Mouse (Mus musculus) megakaryocyte, embryonic 14.5 days (primary cell): ENCODE measurements around the gene Cngb1. TPM values are rescaled to one million over a fixed set of nuclear protein-coding genes. Genes with fewer than 3 reads are reported as not detected.
"Not testable (repeated sequence)": the region's sequence is repeated elsewhere in the genome, so short reads cannot be mapped to it uniquely, and the experiment has no call there.

ENCODE experiments used
- H3K27me3 ChIP-seq: replicated peaks from 2 replicates; pipeline ENCODE3; 2012; ENCODE audit warnings: inconsistent platforms
- H3K36me3 ChIP-seq: replicated peaks from 2 replicates; pipeline ENCODE3; 2012; ENCODE audit warnings: low read length, inconsistent platforms, mixed read lengths
- H3K4me1 ChIP-seq: 2 replicates; pipeline ENCODE4 v1.6.1; 2012; ENCODE audit warnings: inconsistent platforms
- H3K4me3 ChIP-seq: replicated peaks from 2 replicates; pipeline ENCODE3; 2012; ENCODE audit warnings: moderate library complexity, mild to moderate bottlenecking, inconsistent platforms
- H3K9me3 ChIP-seq: 2 replicates; pipeline ENCODE4 v1.6.1; 2012; ENCODE audit warnings: inconsistent platforms
- FLI1 ChIP-seq: IDR thresholded peaks from 2 replicates; pipeline ENCODE4 v1.6.1; 2012; ENCODE audit warnings: low read length, inconsistent platforms, mixed read lengths
- GATA1 ChIP-seq: IDR thresholded peaks from 3 replicates; pipeline ENCODE4 v1.6.1; 2012; ENCODE audit warnings: mixed read lengths, low read length, inconsistent platforms, borderline replicate concordance
- polyA plus RNA-seq: library from polyadenylated mRNA; stranded (reverse); fragments of >175 nt; gene quantifications from 2 replicates; pipeline ENCODE4 v1.2.3, GENCODE M21; 2012; ENCODE audit warnings: low replicate concordance; ENCODE audit not compliant: insufficient read depth

The Cngb1 gene
- polyA plus RNA-seq, 1 experiment: 0.34 TPM

- no peak for TF ChIP-seq FLI1
- Histone ChIP-seq H3K9me3 (no peaks in the 10 kb centered on the region), H3K27me3 (peaks cover 39% of the 10 kb centered on the region), H3K4me1 (peaks cover 10% of the 10 kb centered on the region), H3K36me3 (no peaks in the 10 kb centered on the region), H3K4me3 (peak overlapping the region; percentile 86)
These were observed 51.6 kb downstream of the Cngb1 start for GRCm38 (mm10) chr8:95254564-95255434.

DNA sequence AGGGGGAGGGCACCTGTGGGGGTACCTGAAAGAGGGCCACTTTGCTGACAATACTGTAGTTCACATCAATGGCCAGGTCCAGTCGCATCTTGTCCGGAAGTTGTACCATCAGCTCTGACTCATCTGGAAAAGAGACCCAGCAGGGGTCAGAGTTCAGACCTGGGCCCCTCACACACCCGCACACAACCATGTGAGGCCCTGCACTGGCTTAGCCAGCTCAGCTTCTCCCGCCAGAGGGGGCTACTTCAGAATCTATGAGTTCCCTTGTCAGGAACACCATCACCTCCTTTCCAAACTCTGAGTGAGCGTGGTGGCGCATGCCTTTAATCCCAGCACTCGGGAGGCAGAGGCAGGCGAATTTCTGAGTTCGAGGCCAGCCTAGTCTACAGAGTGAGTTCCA, 54.3 kb downstream of the Cngb1 start:
- Histone ChIP-seq H3K27me3 (peaks cover 29% of the 10 kb centered on the region), H3K4me1 (peaks cover 16% of the 10 kb centered on the region), H3K4me3 (no peak overlapping the region), H3K36me3 (no peaks in the 10 kb centered on the region), H3K9me3 (no peaks in the 10 kb centered on the region)
- no peak for TF ChIP-seq GATA1
- TF ChIP-seq FLI1: no peak

GRCm38 (mm10) chr8:95249847-95250246, 56.5 kb downstream of the Cngb1 start:
- peaks cover 22% of the 10 kb centered on the region for H3K4me1 ChIP-seq
- H3K36me3 ChIP-seq: no peaks in the 10 kb centered on the region
- no peaks in the 10 kb centered on the region for H3K9me3 ChIP-seq
- H3K27me3 ChIP-seq: peaks cover 26% of the 10 kb centered on the region
- TF ChIP-seq GATA1 (no peak), FLI1 (no peak)
- no peak overlapping the region for H3K4me3 ChIP-seq

GRCm38 (mm10) chr8:95247277-95247676, 59.1 kb downstream of the Cngb1 start:
- Histone ChIP-seq H3K9me3 (no peaks in the 10 kb centered on the region), H3K4me1 (peaks cover 23% of the 10 kb centered on the region), H3K36me3 (no peaks in the 10 kb centered on the region), H3K4me3 (no peak overlapping the region), H3K27me3 (peaks cover 23% of the 10 kb centered on the region)
- no peak for TF ChIP-seq GATA1
- no peak for TF ChIP-seq FLI1

DNA sequence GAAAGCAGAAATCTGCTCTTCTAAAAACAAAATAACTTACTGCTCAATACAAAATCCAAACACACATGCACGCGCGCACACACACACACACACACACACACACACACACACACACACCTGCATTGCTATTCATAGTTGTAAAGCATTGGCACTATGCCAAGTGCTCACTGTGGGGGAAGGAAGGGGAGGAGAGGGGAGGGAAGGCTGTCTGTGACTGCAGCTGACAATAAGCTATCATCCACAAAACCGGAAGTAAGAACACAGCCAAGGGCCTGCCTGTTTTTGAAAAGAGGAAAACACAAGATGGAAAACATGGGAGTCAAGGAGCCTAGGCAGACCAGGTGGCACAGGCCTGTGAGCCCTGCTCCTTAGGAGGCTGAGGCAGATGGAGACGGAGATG, 61.2 kb downstream of the Cngb1 start:
- H3K9me3 ChIP-seq: no peaks in the 10 kb centered on the region
- H3K36me3 ChIP-seq: no peaks in the 10 kb centered on the region
- peaks cover 25% of the 10 kb centered on the region for H3K4me1 ChIP-seq
- TF ChIP-seq GATA1 (no peak), FLI1 (no peak)
- peaks cover 31% of the 10 kb centered on the region for H3K27me3 ChIP-seq
- H3K4me3 ChIP-seq: no peak overlapping the region

DNA sequence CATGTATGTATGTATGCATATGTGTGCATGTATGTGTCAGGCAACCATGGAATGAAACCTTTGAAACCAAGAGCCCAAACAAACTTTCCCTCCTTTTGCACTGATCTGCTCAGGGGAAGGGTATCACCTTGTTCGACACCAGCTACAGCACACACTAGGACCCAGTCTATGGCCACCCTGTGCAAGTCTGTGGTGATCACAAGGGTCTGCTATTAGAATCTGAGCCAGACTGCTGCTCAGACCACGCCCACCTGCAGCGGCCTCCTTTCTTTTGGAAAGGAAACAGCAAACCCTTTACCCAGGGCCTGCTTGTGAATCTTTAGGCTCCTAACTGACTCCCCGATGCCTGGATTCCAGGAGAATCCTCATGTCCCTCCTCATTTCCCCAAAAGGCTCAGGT, 62.5 kb downstream of the Cngb1 start:
- no peak for TF ChIP-seq GATA1
- TF ChIP-seq FLI1: no peak

GRCm38 (mm10) chr8:95242826-95243571, 63.4 kb downstream of the Cngb1 start:
- H3K36me3 ChIP-seq: no peaks in the 10 kb centered on the region
- H3K4me3 ChIP-seq: no peak overlapping the region
- TF ChIP-seq FLI1: no peak
- no peak for TF ChIP-seq GATA1
- H3K9me3 ChIP-seq: no peaks in the 10 kb centered on the region
- H3K27me3 ChIP-seq: peaks cover 32% of the 10 kb centered on the region
- H3K4me1 ChIP-seq: peaks cover 25% of the 10 kb centered on the region

More for the DNA sequence above, 62.5 kb downstream of the Cngb1 start:
- Histone ChIP-seq H3K27me3 (peaks cover 33% of the 10 kb centered on the region), H3K4me3 (no peak overlapping the region), H3K9me3 (no peaks in the 10 kb centered on the region), H3K4me1 (peaks cover 25% of the 10 kb centered on the region), H3K36me3 (no peaks in the 10 kb centered on the region)

- Histone ChIP-seq H3K4me1 (peaks cover 17% of the 10 kb centered on the region), H3K4me3 (no peak overlapping the region)
- TF ChIP-seq GATA1 (no peak), FLI1 (no peak)
These were observed 64.1 kb downstream of the Cngb1 start for GRCm38 (mm10) chr8:95242099-95242825.

GRCm38 (mm10) chr8:95235683-95236082, 70.7 kb downstream of the Cngb1 start:
- Histone ChIP-seq H3K9me3 (peaks cover 8% of the 10 kb centered on the region; the same call in 1 of the 2 replicates), H3K36me3 (no peaks in the 10 kb centered on the region), H3K27me3 (peaks cover 20% of the 10 kb centered on the region), H3K4me1 (no peaks in the 10 kb centered on the region; the same call in 1 of the 2 replicates), H3K4me3 (no peak overlapping the region)
- no peak for TF ChIP-seq FLI1
- no peak for TF ChIP-seq GATA1

More at GRCm38 (mm10) chr8:95242099-95242825, 64.1 kb downstream of the Cngb1 start:
- Histone ChIP-seq H3K9me3 (no peaks in the 10 kb centered on the region), H3K27me3 (peaks cover 33% of the 10 kb centered on the region), H3K36me3 (no peaks in the 10 kb centered on the region)

DNA sequence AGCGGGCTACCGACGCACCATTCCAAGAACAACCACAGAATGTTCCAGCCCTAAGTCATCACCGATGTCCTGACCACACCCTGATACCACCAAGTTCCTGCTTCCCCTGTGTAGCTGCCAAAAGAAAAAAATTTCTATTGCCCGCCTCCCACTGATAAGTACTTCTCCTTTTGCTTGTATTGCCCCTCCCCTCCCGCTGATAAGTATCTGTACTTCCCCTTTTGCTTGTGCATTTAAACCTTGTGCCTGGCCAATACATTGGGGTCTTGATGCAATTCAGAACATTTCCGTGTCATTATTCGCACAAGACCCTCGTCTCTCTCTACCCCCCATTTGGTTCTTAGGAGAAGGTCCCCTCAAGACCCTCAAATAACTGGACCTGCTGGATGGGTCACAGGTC, 76.3 kb downstream of the Cngb1 start:
- not testable (repeated sequence) for H3K4me3 ChIP-seq, H3K36me3 ChIP-seq, H3K4me1 ChIP-seq, H3K27me3 ChIP-seq
- H3K9me3 ChIP-seq: peaks cover 19% of the 10 kb centered on the region
